Mouse (Mus musculus): ENCODE data around the gene Tnfaip2.

The Tnfaip2 gene

DNA sequence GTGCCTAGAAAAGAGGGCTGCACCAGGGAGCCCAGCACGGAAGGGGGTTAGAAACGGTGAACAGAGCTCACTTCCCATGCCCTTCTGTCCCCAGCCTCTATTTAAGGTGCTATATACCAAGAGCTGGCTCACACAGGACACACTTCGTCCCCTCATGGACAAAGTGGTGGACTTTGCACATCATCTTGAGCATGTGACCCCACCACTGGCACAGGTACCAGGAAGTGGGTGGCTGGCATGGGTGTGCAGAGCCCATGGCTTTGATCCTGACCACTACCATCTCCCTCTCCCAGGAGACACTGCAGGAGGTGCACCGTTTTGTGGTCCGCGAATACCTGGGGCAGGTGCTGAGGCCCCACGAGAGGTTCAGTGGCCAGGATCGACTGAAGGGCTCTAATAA is 13.9 kb upstream of the Tnfaip2 start:
- no peak for DNase-seq

DNA sequence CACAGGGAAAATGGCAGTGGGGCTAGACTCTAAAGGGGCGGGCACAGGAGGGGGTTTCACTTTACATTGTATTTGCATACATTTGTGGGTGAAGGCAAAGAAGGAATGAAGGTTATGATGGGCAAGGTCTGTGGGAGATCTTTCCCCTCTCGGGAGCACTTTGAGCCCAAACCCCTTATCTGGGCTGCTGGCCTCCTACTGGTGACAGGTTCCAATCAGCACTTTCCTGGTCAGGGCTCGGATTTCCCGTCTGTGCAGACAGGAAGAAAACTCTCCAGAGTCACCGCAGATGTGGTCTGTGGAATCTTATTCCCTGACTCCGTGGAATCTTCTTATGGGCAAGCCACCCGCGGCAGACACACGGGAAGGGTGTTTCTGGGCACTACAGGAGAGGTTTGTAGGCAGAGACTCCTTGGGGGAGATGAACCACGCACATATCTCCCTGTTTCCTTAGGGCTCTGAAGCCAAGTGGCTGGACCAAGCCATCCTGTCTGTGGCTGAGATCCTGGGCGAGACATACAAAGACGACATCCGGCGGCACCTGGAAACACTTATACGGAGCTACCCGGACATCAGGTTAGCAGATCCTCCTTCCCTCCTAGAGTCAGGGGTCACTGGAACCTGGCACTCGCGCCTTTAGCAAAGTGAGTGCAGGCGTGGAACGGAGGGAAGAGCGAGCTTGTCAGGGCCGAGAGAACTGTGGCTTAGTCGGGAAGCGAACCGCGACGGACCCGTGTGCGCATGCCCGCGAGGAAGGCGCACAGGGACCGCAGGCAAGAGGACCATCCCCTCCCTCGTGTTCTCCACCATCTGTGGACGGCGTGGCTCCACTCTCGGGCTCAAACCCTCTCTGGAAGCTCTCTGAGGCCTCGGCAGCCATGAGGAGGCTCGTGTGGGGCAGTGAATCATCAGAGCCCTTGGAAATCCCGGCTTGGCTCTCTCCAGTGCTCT is 13.0 kb upstream of the Tnfaip2 start:
- peak; percentile 96 for DNase-seq

DNA sequence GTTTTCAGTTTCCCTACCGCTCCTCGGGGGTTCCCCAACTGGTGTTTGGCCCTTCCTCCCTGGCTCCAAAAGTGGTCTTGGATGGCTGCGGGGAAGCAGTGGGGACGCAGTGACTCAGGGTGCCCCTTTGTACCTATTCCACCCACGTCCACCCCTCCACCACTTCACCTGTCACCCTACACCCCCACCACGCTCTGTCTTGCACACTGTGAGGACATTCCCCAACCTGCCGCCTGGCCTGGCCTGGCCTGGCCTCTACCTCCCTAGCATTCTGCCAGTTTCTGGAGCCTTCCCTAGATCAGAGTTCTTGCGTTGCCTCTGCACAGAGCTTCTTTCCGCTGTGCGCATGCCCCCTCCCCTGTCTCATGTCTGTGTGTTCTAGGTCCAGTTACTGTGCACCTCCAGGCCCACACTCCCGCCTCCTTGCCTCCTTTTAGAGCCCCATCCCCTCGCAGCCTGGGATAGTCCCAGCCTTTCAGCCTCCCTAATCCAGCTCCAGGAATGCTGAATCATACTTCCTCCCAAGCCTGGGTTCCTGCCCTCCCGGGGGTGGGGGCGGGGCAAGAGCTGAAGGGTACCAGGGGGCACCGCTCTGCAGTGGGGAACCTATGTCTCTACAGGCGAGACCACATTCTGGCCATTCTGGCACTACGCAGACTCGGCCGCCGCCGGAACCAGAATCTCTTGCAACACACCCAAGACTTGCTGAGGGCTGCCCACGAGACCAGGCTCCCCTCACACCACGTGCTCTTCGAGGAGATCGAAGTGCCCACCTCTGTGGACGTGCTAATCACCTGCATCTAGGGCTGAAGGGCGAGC is 12.0 kb upstream of the Tnfaip2 start:
- peak; percentile 97 for DNase-seq

DNA sequence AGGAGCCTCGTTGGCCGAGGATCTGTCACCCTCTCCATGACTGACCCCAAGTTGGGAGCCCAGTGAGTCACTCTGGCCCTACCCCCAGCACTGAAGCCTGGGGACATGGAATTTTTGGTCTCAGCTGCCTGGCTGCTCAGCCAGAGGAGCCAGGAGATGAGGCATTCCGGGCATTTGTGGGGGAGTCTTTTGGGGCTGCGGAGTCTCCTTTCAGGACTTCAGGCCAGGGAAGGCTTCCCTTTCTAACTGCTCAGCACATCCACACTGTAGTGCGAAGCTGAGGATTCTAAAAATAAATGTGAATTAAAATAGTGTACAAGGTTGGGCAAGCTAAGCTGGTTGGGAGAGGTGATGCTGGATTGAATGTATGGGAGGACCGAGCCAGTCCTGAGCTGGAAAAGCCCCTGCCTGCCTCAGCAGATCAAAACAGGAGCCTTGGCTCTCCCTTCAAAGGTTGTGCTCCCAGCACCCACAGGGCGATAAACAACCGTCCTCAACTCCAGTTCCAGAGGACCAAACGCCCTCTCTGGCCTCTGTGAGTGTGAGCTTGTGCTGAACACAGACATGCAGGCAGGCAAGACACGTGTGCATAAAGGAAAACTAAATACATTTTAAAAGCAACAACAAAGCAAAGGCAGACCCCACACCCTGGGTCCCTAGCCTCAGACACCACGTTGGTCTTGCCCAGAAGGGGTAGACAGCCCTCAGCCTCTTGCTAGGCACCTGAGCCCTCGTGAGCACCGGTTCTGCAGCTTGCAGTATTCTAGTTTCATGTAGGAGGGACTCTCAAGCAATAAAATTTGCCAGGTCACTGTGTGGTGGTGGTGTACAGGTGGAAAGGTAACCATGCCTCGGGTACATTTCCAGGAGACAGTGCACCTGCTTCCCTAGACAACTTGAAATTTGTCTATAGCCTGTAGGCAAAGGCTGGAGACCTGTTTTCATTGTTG is 11.1 kb upstream of the Tnfaip2 start:
- DNase-seq: no peak

DNA sequence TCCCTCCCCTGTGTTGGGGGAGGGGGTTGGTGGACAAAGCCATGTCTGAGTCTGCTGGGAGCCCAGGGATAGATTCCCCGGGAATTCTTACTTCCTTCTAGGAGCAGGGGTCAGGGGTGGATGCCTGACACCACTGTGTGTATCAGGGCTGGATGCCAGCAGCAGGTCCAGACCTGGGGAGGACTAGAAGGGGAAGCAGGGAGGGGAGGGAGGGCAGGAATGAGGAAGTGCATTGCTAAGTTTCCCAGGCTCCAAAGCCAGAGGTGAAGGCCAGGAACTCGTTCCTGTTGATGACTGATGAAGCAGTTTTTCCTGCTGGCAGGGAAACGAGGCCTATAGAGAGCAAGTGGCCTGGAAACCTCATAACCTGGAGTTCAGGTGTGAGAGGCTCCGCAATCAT is 10.2 kb upstream of the Tnfaip2 start:
- DNase-seq: peak; percentile 94

DNA sequence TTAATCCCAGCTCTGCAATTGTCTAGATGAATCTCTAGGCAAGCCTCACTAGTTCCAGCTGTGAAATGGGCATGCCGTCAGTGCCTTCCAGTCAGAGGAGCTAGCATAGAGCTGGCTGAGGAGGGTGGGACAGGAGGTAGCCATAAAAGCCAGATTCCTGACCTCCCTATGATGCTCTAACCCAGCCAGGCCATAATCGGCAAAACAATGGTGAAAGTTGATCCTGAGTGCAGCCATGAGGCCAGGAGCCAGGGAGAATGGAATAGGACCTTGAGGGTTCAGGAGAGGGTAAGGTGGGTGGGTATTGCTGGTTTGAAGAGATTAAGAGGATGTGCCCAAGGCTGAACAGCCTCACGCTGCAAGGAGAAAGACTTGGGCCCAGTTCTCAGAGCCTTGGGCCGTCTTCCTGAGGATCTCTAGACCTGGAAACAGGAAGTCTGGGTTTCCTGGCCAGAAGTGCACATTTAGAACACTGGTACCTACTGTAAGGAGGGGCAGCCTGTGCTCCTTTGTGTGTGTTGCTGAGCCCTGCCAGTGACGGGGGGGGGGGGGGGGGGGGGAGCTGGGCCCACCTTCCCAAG is 9.4 kb upstream of the Tnfaip2 start:
- DNase-seq: no peak

DNA sequence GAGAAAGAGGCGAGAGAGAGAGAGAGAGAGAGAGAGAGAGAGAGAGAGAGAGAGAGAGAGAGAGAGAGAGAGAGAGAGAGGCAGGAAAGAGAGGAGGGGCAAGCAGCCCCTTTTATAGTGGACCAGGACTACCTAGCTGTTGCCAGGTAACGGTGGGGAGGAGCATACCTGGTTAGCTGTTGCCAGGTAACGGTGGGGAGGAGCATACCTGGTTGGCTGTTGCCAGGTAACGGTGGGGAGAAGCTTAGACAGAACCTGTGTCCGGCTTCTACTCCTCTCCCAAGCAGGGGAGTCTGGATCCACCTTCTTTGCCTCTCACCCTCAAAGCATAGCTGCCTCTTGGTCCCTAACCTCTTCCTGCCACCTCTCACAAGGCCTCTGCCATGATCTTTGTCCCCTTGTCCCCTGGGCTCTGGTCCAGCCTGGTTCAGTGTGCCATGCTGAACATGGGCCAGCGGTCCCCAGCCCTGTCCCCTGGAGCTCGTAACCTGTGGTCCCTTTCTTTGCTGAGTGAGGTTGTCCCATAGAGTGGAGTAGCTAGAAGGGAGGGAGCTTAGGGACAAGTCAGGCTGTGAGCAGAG is 8.0 kb upstream of the Tnfaip2 start:
- DNase-seq: no peak

DNA sequence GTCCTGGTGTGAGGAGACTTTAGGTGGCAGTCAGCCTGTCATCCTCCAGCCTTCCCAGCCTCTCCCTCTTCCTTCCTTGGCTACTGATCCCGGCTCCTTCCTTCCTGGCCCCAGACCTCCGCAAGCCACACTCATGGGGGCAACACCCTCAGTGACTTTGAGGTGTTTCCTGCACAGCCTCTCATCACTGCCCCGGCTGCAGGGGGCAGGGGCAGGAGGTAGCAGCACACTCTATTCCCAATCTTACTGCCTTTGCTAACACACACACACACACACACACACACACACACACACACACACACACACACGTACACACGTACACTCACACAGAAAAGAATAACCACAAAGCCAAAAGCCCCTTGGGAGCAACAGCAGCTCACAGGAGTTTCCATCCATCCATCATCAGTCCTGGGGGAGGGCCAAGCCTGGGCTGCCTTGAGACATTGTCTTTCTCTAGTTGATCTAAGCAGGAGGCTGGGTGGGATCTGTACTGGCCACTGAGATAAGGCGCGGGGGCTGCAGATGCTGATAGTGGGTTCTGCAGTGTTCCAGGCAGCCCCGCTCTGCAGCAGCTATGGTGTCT is 7.4 kb upstream of the Tnfaip2 start:
- DNase-seq: peak; percentile 94

DNA sequence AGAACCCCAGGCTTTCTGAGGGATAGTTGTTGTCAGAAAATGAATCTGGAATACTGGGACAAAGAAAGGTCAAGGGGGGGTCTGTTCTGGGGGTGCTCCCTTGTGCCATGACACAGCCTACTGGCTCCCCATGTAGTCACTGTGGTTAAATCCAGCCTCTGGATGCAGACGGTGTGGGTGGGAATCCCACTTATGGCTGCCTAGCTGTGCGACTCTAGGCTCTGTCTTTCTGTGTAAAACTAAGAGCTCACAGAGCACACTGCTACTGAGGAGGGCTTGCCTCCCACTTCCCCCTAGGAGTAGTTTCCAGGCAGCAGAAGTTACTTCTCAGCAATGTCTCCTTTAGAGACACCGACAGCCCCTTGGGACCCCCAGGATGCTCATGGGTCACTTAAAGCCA is 6.1 kb upstream of the Tnfaip2 start:
- no peak for DNase-seq

DNA sequence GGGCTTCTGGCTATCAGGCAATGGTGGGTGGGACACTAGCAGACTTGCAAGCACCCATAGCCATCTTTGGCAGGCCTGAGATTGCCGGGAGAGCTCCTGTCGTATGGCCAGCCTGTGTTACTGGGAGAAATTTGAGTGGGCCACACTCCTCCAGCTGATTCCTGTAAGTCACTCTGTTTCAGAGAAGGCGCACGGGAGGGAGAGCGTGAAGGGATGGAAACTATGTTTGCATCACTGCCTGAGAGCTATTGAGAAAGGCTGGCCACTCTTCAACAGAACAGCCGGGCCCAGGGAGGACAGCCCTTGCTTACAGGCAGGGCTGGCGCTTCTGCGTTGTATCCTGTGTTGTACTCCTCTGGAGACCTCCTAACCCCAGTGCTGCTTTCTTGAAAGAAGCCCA is 5.6 kb upstream of the Tnfaip2 start:
- DNase-seq: peak; percentile 96

DNA sequence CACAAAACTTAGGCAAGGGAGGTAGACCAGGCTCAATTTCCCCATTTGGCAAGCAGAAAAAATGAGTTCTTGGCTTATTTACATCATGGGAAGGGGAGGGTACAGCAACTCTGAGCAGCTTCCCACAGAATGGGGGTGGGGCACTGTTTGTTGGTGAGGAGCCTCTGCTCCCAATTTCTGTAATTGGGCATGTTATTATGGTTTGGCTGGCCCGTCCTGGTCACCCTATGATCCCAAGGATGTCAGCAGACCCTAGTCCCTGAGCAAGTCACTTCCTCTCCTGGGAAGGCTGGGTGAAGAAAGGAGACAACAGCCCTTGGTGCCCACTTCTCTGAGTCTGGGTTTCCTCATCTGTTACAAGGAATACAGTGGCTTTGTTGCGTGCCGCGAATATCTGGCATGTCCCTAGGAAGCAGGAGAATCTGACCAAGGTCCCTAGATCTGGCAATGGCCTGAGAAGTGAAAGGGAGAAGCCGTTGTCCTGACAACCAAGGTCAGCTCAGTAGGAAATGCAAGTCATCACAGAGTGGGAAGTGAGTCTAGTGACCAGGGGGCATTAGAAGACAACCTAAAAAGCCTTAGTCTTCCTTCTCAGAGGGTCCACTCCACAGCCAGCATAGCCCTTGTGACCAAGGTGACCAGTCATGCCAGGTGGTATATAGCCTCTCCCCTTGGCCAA is 4.9 kb upstream of the Tnfaip2 start:
- DNase-seq: peak; percentile 95

DNA sequence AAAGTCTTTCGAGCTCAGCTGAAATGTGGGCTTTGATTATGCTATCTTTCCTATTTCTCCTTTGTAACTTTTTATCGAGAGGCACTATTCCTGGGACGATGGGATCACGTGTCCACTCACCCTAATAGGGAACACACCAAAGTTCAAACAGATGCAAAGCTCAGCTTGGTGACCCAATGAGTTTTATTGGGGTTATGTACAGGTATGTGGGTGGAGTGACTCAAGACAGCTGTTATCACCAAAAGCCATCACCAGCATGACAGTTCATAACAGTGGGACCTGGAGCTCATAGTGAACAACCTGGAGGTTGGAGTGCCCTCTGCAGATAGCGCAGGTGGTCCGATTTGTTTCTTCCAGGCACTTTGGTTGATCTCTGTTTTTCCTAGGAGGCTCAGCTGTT is 3.4 kb upstream of the Tnfaip2 start:
- no peak for DNase-seq

DNA sequence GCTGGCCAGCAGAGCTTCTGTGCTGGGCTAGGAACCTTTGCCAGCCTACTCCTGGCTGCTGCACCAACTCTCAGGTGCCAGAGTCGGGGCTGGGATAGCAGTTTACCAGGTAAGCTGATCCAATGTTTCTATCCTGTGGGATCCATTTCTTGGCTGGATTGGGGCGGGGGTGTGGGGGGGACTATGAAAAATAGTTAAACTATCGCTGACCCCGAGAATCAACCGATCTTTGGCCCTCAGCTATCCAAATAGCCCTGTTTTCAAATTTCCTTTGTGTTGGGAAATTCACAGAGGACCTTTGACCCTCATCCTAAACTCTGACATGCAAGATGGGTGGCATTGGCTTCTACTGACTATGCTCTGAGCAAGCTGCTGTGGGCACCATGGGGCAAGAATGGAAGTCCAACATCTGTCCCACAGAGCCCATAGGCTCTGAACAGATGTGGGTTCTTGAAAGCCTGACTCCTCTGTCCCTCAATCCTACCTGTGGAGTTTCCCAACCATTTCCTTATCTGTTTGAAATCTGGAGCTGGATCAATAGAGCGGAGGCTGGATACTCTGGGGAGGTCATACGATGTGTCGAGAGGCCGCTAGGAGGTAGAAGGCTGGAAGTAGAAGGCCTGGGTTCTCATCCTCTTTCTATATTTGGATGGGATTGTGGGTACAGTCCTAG is 1.4 kb upstream of the Tnfaip2 start:
- no peak for DNase-seq

DNA sequence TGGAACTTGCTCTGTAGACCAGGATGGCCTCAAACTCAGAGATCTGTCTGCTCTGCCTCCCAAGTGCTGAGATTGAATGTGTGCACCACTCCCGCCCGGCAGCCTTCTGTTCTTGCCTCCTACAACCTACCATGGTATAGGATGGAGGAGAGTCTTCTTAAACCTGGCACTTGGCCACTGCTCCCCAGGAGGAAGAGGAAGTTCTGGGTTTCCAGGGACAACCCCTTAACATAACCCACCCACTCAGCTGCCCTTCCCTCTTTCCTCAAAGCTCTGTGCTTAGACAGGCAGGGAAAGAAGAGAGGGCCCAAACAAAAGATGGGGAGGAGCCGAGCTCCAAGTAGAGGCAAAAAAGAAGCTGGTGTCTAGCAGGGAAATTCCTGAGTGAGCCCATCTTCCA is 746 bp upstream of the Tnfaip2 start:
- peak; percentile 95 for DNase-seq

DNA sequence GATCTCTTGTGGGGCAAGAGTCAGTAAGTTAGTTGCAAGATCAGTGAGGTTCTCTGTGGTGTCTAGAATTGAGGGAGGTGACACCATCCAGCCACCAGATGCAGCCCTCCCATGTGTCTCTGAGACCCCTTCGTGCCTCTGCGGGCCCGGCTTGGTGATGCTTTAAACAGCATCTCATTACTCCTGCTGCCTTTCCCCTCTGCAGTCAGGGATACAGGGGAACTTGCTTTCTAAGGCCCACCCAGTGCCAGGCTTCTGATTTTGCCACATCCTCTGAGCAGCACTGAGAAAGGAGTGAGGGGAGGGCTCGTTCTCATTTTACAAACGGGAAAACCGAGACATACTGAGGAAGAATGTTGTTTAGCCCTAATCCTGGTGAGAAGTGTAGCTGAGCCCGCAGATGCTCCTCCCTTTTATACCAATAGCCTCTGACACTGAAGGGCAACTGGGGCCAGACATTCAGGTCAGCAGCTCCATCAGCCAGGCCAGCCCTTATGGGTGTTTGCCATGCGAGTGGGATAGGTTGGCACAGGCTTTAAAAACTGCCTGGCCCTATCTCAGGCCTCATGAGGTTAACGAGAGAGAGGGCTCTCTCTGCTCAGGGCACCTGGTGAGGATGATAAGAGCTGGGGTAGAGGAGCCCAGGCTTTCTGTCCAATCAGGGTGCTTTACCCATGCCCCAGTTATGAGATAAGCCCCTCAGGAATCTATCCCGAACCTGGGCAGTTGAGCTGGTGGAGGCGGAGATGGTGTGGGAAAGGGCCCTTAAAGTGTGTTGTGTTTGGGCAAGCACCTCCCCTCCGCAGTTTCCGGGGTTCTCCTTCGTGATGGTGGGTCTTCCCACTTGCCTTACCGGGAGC is 972 bp downstream of the Tnfaip2 start:
- peak; percentile 98 for DNase-seq

DNA sequence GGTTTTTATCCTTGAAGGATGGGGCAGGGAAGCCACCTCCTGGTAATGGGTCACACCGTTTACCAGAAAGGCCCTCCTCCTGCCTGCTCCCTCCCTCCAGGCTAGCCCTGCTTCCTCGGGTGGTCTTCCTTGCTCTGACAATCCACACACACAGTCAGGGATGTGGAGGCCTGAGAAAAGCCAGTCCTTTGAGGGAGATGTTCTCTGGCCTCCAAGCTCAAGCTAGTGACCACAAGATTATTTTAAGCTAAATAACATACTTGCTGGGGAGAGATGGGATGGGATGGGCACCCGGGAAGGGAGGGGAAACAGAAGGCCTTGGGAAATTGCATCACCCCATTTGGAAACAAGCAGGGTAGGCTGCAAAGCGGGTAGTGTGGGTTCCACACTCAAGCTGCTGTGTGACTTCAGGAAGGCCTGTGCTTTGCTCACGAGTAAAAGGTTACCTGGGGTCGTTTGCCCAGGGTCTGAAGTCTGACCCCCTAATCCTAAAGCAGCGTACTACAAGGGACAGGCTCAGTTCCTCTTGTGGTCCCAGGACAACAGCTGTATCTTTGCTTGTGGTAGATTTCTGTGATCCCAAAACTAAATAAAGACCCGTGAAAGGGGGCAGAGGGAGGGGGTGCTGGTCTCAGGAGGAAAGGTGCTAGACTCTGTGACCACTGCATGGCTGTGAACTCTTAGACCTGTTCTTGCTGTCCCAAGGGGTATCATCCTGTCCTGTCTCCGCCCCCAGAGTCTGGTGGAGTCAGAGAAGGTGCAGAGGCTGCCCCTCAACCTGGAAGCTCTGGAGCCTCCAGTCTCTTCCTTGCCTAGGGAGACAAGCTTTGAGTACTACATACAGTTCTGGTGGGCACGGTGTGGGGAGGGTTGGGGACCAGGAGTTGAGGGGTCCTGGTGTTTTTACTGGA is 1.9 kb downstream of the Tnfaip2 start:
- DNase-seq: peak; percentile 96

DNA sequence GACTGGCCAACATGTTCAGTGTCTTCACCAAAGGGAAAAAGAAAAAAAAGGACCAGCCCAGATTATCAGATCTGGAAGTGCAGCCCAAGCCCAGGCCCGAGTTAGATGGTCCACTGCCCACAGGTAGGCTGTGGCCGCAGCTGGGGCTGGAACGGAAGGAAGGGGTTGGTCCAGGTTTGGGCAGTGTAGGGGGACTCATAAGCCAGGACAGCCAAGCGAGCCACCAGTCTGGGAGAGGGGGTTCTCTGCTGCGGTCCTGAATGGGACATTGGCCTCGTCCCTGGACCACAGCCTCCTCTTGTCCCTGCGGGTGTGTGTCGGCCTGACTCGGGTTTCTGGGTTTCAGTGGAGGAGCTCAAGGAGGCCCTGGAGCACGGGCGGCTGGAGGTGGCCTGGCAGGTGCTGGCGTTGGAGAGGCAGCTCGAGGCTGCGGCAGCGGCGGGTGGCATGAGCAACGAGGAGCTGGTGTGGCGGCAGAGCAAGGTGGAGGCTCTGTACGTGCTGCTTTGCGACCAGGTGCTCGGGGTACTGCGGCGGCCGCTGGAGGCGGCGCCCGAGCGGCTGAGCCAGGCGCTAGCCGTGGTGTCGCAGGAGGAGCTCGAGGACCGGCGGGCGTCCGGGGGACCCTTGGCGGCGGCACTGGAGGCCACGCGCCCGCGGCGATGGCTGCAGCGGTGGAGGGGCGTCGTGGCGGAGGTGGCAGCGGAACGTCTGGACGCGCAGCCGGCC is 3.1 kb downstream of the Tnfaip2 start:
- DNase-seq: peak; percentile 90

Measured in heart, adult 11 months (tissue).